Mouse (Mus musculus) hindbrain, postnatal 0 days (tissue): ENCODE measurements around the gene Gpc5. TPM values are rescaled to one million over a fixed set of nuclear protein-coding genes. Genes with fewer than 3 reads are reported as not detected.

ENCODE experiments used
- ATAC-seq: fragments of 200-750 bp; cut with Nextera tagmentation; 2 replicates; pipeline ENCODE4 v1.8.0; 2017; ENCODE audit warnings: mild to moderate bottlenecking, moderate TSS enrichment, moderate library complexity
- DNase-seq: peaks from one replicate; pipeline ENCODE4 v3.0.0-alpha.2; 2015; ENCODE audit warnings: low spot score
- H3K27ac ChIP-seq: fragments of 300-500 bp; sonication (generic); 2 replicates; pipeline ENCODE4 v1.5.1; 2014; ENCODE audit warnings: mild to moderate bottlenecking
- H3K27me3 ChIP-seq: fragments of 300-500 bp; sonication (generic); 2 replicates; pipeline ENCODE4 v1.6.1; 2014; ENCODE audit warnings: low read length, mixed read lengths; ENCODE audit not compliant: insufficient read depth
- H3K36me3 ChIP-seq: fragments of 300-500 bp; sonication (generic); 2 replicates; pipeline ENCODE4 v1.6.1; 2014; ENCODE audit warnings: low read length, mixed read lengths; ENCODE audit not compliant: insufficient read depth
- H3K4me1 ChIP-seq: fragments of 300-500 bp; sonication (generic); 2 replicates; pipeline ENCODE4 v1.6.1; 2014; ENCODE audit warnings: antibody characterized with exemption, low read length, mixed read lengths; ENCODE audit not compliant: insufficient read depth
- H3K4me2 ChIP-seq: fragments of 300-500 bp; sonication (generic); 2 replicates; pipeline ENCODE4 v1.6.1; 2014; ENCODE audit warnings: low read depth, mild to moderate bottlenecking, low read length, moderate library complexity, mixed read lengths
- H3K4me3 ChIP-seq: fragments of 300-500 bp; sonication (generic); 2 replicates; pipeline ENCODE4 v1.5.1; 2014; ENCODE audit warnings: low read length
- H3K9ac ChIP-seq: fragments of 300-500 bp; sonication (generic); replicated peaks from 2 replicates; pipeline ENCODE4 v1.6.1; 2014; ENCODE audit warnings: mild to moderate bottlenecking, low read length, moderate library complexity, mixed read lengths
- H3K9me3 ChIP-seq: fragments of 300-500 bp; sonication (generic); 2 replicates; pipeline ENCODE4 v1.6.1; 2016; ENCODE audit warnings: low read length, mixed read lengths
- CTCF ChIP-seq: IDR thresholded peaks from 2 replicates; pipeline ENCODE4 v1.5.1; 2016; ENCODE audit warnings: antibody characterized with exemption, control low read depth, low read depth
- WGBS: fragments of 180-500 bp; shearing (Covaris S2); extraction: QIAGEN DNeasy Blood & Tissue Kit; methylation state at CpG from one replicate; pipeline ENCODE4 v1.1.7; 2014; 5-methylcytosine and 5-hydroxymethylcytosine counted together
- polyA plus RNA-seq: library from polyadenylated mRNA; unstranded; fragments of >200 nt; fragmentation: Nextera tagmentation; extraction: Ambion mirVana; gene quantifications from 2 replicates; pipeline ENCODE4 v1.2.1, GENCODE M21; 2015
- total RNA-seq: library from RNA; depleted of rRNA; stranded (reverse); fragments of >200 nt; gene quantifications from 2 replicates; pipeline ENCODE4 v1.2.3, GENCODE M21; 2014

Gene Gpc5
- total and polyA plus RNA-seq, 2 experiments from 2014 or later, result 17.4 to 25.6 TPM

DNA sequence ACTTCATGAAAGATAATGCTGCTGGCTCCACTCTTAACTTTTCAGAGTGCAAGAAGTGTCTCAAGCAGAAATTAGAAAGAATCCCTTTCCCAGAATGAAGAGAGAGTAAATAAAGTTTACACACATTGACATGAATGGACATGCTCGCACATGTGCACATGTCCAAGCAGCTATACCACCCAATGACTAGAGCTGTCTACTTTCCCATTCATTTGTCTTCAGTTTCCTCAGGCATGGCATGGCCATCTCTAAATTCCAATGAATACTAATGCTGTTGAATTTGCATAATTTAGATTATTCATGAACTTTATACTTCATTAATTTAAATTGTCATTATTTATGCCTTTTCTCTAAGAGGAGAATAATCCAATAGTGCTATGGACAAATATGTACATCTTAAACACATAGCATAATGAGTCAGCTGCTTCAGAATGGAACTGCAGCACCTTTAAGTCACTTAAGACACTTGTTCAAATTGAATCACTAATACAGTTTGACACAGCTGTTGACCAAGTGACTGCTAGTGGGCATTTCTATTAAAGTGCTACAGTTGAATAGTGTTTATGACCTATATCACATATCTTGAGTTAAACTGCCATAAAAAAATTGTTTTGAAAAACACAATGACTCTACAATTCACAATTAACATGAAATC, 752.9 kb downstream of the Gpc5 start:
- no peaks in the 10 kb centered on the region for H3K27me3 ChIP-seq
- WGBS, result 76% methylated on average over 1 of the region's 1 CpGs
- ATAC-seq (no peak), DNase-seq (no peak)
- no peak overlapping the region for H3K27ac ChIP-seq
- no peak overlapping the region for H3K9ac ChIP-seq
- H3K9me3 ChIP-seq, result no peaks in the 10 kb centered on the region
- H3K4me2 ChIP-seq, result no peak overlapping the region
- no peak for TF ChIP-seq CTCF
- H3K4me3 ChIP-seq, result no peak overlapping the region
- H3K4me1 ChIP-seq, result no peaks in the 10 kb centered on the region
- no peaks in the 10 kb centered on the region for H3K36me3 ChIP-seq

DNA sequence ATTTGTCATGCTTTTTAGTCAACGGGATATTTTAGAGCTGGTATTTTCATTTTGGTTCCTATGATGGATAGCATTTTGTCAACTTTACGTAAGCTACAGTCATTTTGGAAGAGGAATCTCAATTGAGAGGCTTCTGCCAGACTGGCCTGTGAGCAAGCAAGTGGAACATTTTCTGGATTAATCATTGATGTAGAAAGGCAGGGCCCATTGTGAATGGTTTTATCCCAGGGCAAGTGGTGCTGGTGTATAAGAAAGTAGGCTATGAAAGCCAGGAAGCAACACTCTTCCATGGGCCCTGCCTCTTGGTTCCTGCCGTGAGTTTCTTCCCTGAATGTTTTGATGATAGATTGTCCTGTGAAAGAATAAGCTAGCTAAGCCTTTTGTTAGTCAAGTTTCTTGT, 777.1 kb downstream of the Gpc5 start:
- DNase-seq (no peak), ATAC-seq (no peak)
- Histone ChIP-seq H3K9ac (no peak overlapping the region), H3K27ac (no peak overlapping the region), H3K4me1 (no peaks in the 10 kb centered on the region), H3K27me3 (no peaks in the 10 kb centered on the region), H3K4me3 (no peak overlapping the region), H3K4me2 (no peak overlapping the region), H3K9me3 (no peaks in the 10 kb centered on the region), H3K36me3 (no peaks in the 10 kb centered on the region)
- 70% methylated on average over 3 of the region's 3 CpGs for WGBS
- TF ChIP-seq CTCF, result no peak

DNA sequence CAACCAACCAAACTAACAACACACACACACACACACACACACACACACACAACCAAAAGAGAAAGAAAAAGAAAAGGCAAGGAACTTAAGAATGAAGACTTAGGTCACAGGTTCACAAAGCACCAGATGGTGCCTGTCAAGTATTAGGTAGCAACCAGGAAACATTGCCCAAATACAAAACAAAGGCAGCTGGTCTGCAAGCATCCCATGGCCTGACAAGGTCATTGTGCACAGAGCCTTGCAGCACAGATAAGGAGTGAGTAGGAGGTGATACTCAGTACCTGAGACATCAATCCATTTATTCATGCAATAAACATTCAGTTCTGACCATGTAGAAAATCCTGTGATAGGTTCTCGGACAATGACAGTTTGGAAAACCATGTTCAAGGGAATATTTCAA, 884.0 kb downstream of the Gpc5 start:
- H3K4me1 ChIP-seq, result no peaks in the 10 kb centered on the region
- H3K36me3 ChIP-seq, result no peaks in the 10 kb centered on the region
- no peaks in the 10 kb centered on the region for H3K9me3 ChIP-seq
- H3K9ac ChIP-seq, result no peak overlapping the region
- no peaks in the 10 kb centered on the region for H3K27me3 ChIP-seq
- H3K4me2 ChIP-seq, result no peak overlapping the region
- ATAC-seq, result no peak
- DNase-seq, result no peak
- 93% methylated on average over 1 of the region's 1 CpGs for WGBS
- H3K27ac ChIP-seq, result no peak overlapping the region
- H3K4me3 ChIP-seq, result no peak overlapping the region
- no peak for TF ChIP-seq CTCF

DNA sequence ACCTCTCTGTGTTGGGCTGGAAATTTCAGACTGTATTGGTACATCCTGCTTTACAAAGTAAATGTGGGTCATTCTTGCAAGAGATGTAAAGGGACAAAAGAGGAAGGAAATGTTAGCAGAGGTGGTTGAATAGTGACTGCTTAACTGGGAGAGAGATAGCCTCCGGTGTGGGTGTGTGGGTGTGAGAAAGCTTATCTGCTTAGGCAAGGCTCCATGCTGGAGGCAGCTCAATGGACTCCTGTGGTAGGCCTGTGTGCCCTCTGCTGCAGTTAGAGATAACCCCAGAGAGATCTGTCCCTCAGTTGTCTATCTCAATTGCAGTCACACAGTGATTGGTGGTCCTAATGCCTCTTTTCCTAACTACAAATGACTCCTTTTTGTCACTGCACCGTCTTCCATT, 887.2 kb downstream of the Gpc5 start:
- no peaks in the 10 kb centered on the region for H3K4me1 ChIP-seq
- no peak for DNase-seq

DNA sequence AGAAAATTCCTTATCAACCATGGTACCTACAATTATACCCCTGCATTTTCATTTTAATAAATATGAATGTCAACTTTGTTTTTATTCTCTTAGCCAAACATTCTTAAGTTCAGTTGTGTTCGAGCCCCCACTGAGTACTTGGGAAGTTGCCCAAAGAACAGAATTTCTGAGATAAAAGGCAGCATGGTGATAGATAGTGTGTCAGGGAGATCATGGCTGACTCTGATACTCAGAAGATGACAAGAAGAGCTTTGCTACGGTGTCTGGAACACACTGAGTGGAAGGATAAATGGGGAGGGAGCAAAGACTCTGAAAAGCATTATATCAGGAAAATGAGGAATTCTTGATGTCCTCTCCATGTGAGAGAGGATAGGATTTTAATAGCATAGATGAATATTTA, 898.7 kb downstream of the Gpc5 start:
- Histone ChIP-seq H3K4me3 (no peak overlapping the region), H3K4me1 (no peaks in the 10 kb centered on the region), H3K36me3 (no peaks in the 10 kb centered on the region), H3K27ac (no peak overlapping the region), H3K27me3 (no peaks in the 10 kb centered on the region), H3K4me2 (no peak overlapping the region), H3K9me3 (no peaks in the 10 kb centered on the region), H3K9ac (no peak overlapping the region)
- TF ChIP-seq CTCF, result no peak
- WGBS, result 57% methylated on average over 2 of the region's 2 CpGs
- no peak for DNase-seq
- no peak for ATAC-seq

More for the DNA sequence above, 887.2 kb downstream of the Gpc5 start:
- Histone ChIP-seq H3K27me3 (no peaks in the 10 kb centered on the region), H3K9me3 (no peaks in the 10 kb centered on the region), H3K27ac (no peak overlapping the region), H3K36me3 (no peaks in the 10 kb centered on the region), H3K4me2 (no peak overlapping the region), H3K9ac (no peak overlapping the region), H3K4me3 (no peak overlapping the region)
- no peak for TF ChIP-seq CTCF
- ATAC-seq, result no peak
- 72% methylated on average over 2 of the region's 2 CpGs for WGBS

DNA sequence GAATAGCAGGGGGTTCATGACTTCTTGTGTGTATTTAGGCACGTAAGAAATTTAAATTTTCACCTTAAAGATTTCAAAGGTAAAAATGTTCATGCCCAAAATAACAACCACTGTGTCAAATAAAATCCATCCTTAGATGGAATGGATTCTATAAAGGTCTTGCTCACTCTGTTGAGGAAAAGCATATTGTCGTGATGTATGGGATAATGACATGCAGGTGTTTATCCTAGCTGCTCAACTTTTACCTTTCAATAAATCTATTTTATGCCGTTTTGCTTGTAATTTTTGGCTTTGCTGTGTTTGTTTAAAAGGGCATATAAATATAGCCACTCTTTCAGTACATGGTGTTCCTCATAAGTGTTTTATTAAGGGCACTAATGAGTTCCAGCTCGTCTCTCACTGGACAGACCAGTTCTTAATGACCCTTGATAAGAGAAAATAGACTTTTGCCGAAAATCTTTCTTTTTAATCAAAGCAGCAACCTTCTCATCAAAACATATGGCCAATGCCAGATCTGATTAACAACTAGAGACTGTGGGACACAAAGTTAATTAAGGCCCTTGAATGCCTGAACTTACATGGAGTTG, 901.6 kb downstream of the Gpc5 start:
- no peak overlapping the region for H3K4me3 ChIP-seq
- H3K4me2 ChIP-seq, result no peak overlapping the region
- H3K27ac ChIP-seq, result no peak overlapping the region
- no peaks in the 10 kb centered on the region for H3K27me3 ChIP-seq
- H3K9ac ChIP-seq, result no peak overlapping the region
- H3K9me3 ChIP-seq, result no peaks in the 10 kb centered on the region
- no peak for ATAC-seq
- H3K4me1 ChIP-seq, result no peaks in the 10 kb centered on the region
- 73% methylated on average over 5 of the region's 5 CpGs for WGBS
- no peak for DNase-seq
- no peaks in the 10 kb centered on the region for H3K36me3 ChIP-seq
- TF ChIP-seq CTCF, result no peak

DNA sequence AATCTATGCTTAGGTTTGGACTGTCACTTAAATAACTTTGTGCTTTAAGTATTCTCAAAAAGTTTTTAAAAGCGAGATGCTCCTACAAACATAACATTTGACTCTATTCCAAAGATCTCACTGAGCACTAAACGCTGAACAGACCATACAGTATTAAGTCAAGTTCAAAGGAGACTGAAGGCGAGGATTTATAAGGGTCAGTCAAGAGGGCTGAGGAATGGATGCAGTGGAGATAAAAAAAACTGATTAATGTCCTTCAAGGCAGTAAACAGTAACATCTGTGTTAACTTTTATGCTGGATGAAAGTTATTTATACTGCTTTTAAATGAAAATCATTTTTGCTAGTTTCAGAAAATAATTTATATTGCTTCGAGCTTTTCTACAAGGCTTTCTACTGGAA, 906.9 kb downstream of the Gpc5 start:
- DNase-seq (no peak), ATAC-seq (no peak)
- Histone ChIP-seq H3K27ac (no peak overlapping the region), H3K4me3 (no peak overlapping the region), H3K9ac (no peak overlapping the region), H3K9me3 (no peaks in the 10 kb centered on the region), H3K27me3 (no peaks in the 10 kb centered on the region), H3K4me2 (no peak overlapping the region), H3K36me3 (no peaks in the 10 kb centered on the region), H3K4me1 (no peaks in the 10 kb centered on the region)
- WGBS, result 81% methylated on average over 4 of the region's 4 CpGs
- TF ChIP-seq CTCF, result no peak
